Mouse (Mus musculus): ENCODE measurements at regions not wholly inside any gene's neighbourhood (a gene's known extent, or its start where the extent isn't known, plus 50 kb on each side); places are given as distances from the start of the nearest gene placed in this dataset.

DNA sequence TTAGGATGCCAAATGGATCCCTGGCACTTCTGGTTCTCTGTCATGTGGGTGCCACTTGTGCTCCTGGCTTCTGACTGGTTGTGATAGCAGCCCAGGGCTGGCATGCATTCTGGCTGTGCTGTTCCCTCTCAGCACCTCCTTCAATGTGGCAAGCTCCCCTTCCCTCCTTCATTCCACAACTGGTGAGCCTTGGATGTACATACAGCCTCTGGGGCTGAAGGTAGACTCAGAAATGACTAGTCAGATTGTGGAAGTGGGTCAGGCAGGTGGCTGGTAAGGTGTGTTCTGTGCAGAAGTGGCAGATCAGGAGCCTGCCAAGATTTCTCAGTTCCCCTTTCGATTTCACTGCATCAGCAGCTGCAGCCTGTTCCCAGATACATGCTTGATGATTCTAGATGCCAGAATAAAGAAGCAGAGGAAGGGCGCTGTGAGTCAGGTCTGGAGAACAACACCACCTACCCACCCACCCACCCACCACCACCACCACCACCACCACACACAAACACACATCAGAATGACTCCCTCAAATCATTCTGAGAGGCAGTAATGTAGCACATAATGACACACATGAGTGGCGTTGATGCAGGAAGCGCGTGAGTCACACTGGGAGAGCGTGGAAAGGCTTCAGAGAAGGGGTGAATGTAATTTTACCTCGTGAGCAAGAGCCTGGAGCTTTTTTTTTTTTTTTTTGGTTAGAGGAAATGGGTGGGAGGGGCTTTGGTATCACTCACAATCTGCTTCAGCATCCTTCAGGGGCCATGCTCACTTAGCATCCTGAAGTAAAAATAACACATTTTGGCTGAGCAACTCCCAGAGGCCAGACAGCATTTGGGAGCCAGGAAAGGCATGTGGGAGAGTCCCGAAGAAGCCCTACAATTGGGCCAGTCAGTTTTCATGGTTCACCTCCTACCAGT lies 104.6 kb upstream of the Eci2 start:
- peak overlapping the region; percentile 53 for H3K27ac ChIP-seq (ENCODE audit: insufficient read depth, low read length)
- no peak overlapping the region for H3K4me3 ChIP-seq (ENCODE audit: extremely low read depth, insufficient read depth, insufficient read length)
- TF ChIP-seq CTCF (IDR thresholded peaks at IDR 0.05; ENCODE audit: extremely low read depth, insufficient read depth, insufficient read length, insufficient replicate concordance) (no peak), POLR2A (IDR thresholded peaks at IDR 0.05; ENCODE audit: low read depth, low read length) (no peak)
- WGBS, result 24% methylated on average over 8 of the region's 8 CpGs
- no peaks in the 10 kb centered on the region for H3K36me3 ChIP-seq (ENCODE audit: control insufficient read depth, insufficient read depth, low read length)
- DNase-seq (ENCODE audit: low read depth in 1 of 2, low spot score in 2 of 2), result peak; percentile 63 to 64
- peaks cover 13% of the 10 kb centered on the region; the same call in 1 of the 2 replicates for H3K4me1 ChIP-seq (ENCODE audit: control insufficient read depth, insufficient read depth, insufficient read length)
- H3K27me3 ChIP-seq (ENCODE audit: control insufficient read depth, insufficient read depth, low read length), result no peaks in the 10 kb centered on the region

DNA sequence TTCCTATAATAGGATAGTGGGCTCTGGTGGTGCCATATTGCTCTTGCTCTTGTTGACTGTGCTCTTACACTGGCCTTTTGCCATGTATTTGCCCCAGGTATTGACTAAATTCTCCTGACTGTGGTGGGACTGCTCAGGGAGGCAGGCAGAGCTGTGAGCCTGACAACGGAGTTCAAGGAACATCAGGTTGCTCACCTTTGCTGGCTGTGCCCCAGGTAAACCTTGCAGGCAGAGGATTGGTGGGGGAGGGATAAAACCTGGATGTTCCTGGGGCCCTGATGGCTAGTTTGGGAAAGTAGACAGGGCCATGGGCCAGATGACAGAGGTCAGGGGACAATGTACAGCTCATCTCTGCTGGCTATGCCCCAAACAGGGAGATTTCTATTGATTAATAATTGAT lies 124.7 kb upstream of the Eci2 start:
- 96% methylated on average over 1 of the region's 1 CpGs for whole genome bisulfite sequencing
- no peak overlapping the region for H3K4me3 ChIP-seq (ENCODE audit: extremely low read depth, insufficient read depth, insufficient read length)
- H3K27ac ChIP-seq (ENCODE audit: insufficient read depth, low read length), result no peak overlapping the region
- no peaks in the 10 kb centered on the region for H3K36me3 ChIP-seq (ENCODE audit: control insufficient read depth, insufficient read depth, low read length)
- no peaks in the 10 kb centered on the region for H3K27me3 ChIP-seq (ENCODE audit: control insufficient read depth, insufficient read depth, low read length)
- TF ChIP-seq CTCF (IDR thresholded peaks at IDR 0.05; ENCODE audit: extremely low read depth, insufficient read depth, insufficient read length, insufficient replicate concordance), result no peak
- TF ChIP-seq POLR2A (IDR thresholded peaks at IDR 0.05; ENCODE audit: low read depth, low read length), result no peak
- no peak for DNase-seq (ENCODE audit: low read depth in 1 of 2, low spot score in 2 of 2)
- peaks cover 4% of the 10 kb centered on the region; the same call in 1 of the 2 replicates for H3K4me1 ChIP-seq (ENCODE audit: control insufficient read depth, insufficient read depth, insufficient read length)

DNA sequence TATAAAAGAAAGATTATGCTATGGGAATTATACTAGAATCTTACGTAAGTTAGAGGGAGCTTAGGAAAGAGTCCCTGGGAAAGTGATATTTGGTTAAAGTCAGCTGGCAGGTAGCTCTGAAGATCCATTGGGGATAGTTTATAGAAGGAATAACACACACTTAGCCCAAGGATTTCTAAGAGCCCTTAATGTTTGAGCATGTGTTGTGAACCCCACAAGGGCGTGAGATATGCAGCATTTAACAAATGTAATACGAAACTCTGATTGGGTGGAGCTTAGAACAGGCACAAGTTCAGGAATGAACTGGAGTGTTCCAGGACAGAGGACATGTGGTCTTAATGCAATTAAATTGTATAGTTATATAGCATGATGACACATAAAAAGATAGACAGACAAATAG lies 132.6 kb upstream of the Eci2 start:
- 94% methylated on average over 3 of the region's 3 CpGs for WGBS
- TF ChIP-seq POLR2A (IDR thresholded peaks at IDR 0.05; ENCODE audit: low read depth, low read length), result no peak
- no peak for TF ChIP-seq CTCF (IDR thresholded peaks at IDR 0.05; ENCODE audit: extremely low read depth, insufficient read depth, insufficient read length, insufficient replicate concordance)
- Histone ChIP-seq H3K27me3 (ENCODE audit: control insufficient read depth, insufficient read depth, low read length) (no peaks in the 10 kb centered on the region), H3K4me1 (ENCODE audit: control insufficient read depth, insufficient read depth, insufficient read length) (peaks cover 4% of the 10 kb centered on the region; the same call in 1 of the 2 replicates), H3K36me3 (ENCODE audit: control insufficient read depth, insufficient read depth, low read length) (no peaks in the 10 kb centered on the region), H3K27ac (ENCODE audit: insufficient read depth, low read length) (no peak overlapping the region), H3K4me3 (ENCODE audit: extremely low read depth, insufficient read depth, insufficient read length) (no peak overlapping the region)
- DNase-seq (ENCODE audit: low read depth in 1 of 2, low spot score in 2 of 2), result no peak

DNA sequence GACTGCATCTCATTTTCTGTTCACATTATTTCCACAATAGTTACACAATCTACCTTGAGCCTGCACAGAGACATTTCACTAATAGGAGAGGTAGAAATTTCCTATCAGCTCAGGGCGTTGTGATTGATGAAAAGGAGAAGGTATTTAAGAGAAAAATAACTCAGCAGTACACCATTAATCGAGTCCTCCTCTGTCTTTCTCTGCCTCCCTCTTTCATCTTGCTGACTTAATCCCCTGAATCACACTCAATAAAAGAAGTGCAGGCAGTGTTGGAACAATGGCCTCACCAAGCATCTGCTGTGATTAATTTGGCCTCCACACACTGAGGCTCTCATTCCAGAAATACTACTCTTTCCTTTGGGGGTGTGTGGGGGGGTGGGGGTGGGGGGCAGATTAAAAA lies 133.9 kb upstream of the Eci2 start:
- no peak overlapping the region for H3K4me3 ChIP-seq (ENCODE audit: extremely low read depth, insufficient read depth, insufficient read length)
- no peak for DNase-seq (ENCODE audit: low read depth in 1 of 2, low spot score in 2 of 2)
- no peak overlapping the region for H3K27ac ChIP-seq (ENCODE audit: insufficient read depth, low read length)
- peaks cover 4% of the 10 kb centered on the region; the same call in 1 of the 2 replicates for H3K4me1 ChIP-seq (ENCODE audit: control insufficient read depth, insufficient read depth, insufficient read length)
- no peaks in the 10 kb centered on the region for H3K27me3 ChIP-seq (ENCODE audit: control insufficient read depth, insufficient read depth, low read length)
- TF ChIP-seq POLR2A (IDR thresholded peaks at IDR 0.05; ENCODE audit: low read depth, low read length), result no peak
- TF ChIP-seq CTCF (IDR thresholded peaks at IDR 0.05; ENCODE audit: extremely low read depth, insufficient read depth, insufficient read length, insufficient replicate concordance), result no peak
- 75% methylated on average over 2 of the region's 2 CpGs for WGBS
- H3K36me3 ChIP-seq (ENCODE audit: control insufficient read depth, insufficient read depth, low read length), result no peaks in the 10 kb centered on the region

DNA sequence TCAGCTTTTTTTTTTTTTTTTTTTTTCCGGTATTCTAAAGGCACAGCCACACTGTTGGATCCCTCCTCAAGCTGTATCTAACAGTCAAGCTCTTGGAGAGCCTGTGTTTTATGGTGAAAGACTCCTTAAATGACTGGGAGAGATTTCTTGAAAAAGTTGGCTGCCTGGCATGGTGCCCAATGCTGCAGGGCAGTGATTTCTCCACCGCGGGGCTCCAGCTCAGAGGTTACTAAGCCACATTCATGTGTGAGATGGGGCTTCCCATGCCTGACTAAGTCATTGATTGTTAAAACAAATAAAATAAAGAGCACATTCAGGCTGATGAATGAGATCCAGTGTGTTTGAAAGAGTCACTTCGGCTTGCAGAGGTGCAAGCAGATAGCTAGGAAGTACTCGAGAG lies 139.2 kb upstream of the Eci2 start:
- Histone ChIP-seq H3K36me3 (ENCODE audit: control insufficient read depth, insufficient read depth, low read length) (no peaks in the 10 kb centered on the region), H3K27me3 (ENCODE audit: control insufficient read depth, insufficient read depth, low read length) (no peaks in the 10 kb centered on the region), H3K4me3 (ENCODE audit: extremely low read depth, insufficient read depth, insufficient read length) (no peak overlapping the region), H3K4me1 (ENCODE audit: control insufficient read depth, insufficient read depth, insufficient read length) (no peaks in the 10 kb centered on the region), H3K27ac (ENCODE audit: insufficient read depth, low read length) (no peak overlapping the region)
- TF ChIP-seq CTCF (IDR thresholded peaks at IDR 0.05; ENCODE audit: extremely low read depth, insufficient read depth, insufficient read length, insufficient replicate concordance) (no peak), POLR2A (IDR thresholded peaks at IDR 0.05; ENCODE audit: low read depth, low read length) (no peak)
- 79% methylated on average over 5 of the region's 5 CpGs for WGBS
- no peak for DNase-seq (ENCODE audit: low read depth in 1 of 2, low spot score in 2 of 2)

DNA sequence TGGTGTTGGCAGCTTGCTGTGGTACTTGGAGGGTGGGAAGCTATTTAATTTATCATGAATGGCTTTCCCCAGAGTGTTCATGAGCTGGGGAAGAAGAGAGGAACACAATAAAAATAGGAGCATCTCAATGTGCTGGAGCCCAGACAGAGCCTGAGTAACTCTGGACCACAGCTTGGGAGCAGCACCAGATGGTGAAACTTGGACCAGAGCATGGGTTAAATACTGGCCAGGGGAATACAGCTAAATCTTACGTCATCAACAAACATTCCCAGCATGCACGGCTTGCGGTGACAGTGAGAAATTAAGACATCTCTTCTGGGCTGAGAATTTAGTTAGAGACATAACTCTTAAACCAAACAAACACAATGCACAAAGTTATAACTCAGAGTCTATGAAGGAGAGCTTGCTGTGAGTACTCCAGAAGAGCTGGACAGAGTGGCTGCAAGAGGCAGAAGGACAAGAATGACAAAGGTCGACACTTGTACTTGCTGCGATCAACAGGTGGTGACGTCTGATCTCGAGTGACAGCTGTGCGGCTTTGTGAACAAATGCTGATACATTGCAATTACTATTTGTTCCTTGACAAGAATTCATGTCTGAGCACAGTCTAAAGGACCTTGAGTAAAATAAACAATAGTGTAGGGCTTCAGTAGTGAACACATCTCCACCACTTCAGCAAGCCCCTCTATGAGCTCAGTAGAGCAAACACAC lies 140.1 kb upstream of the Eci2 start:
- H3K4me3 ChIP-seq (ENCODE audit: extremely low read depth, insufficient read depth, insufficient read length), result no peak overlapping the region
- DNase-seq (ENCODE audit: low read depth in 1 of 2, low spot score in 2 of 2), result no peak
- no peak overlapping the region for H3K27ac ChIP-seq (ENCODE audit: insufficient read depth, low read length)
- H3K4me1 ChIP-seq (ENCODE audit: control insufficient read depth, insufficient read depth, insufficient read length), result no peaks in the 10 kb centered on the region
- WGBS, result 90% methylated on average over 8 of the region's 8 CpGs
- H3K36me3 ChIP-seq (ENCODE audit: control insufficient read depth, insufficient read depth, low read length), result no peaks in the 10 kb centered on the region
- H3K27me3 ChIP-seq (ENCODE audit: control insufficient read depth, insufficient read depth, low read length), result no peaks in the 10 kb centered on the region
- TF ChIP-seq CTCF (IDR thresholded peaks at IDR 0.05; ENCODE audit: extremely low read depth, insufficient read depth, insufficient read length, insufficient replicate concordance) (no peak), POLR2A (IDR thresholded peaks at IDR 0.05; ENCODE audit: low read depth, low read length) (no peak)

All from spleen, adult 2 months (tissue).